Mouse (Mus musculus): ENCODE data around the gene Syn1.

Syn1 gene

GRCm38 (mm10) chrX:20862105-20863065 is 58.4 kb downstream of the Syn1 start:
- DNase-seq (ENCODE audit: low read depth, low spot score): no peak

GRCm38 (mm10) chrX:20861453-20862104 is 59.2 kb downstream of the Syn1 start:
- DNase-seq (ENCODE audit: low read depth, low spot score): no peak

GRCm38 (mm10) chrX:20853794-20854193 is 67.0 kb downstream of the Syn1 start:
- no peak for DNase-seq (ENCODE audit: low read depth, low spot score)

- peak; percentile 89 for DNase-seq (ENCODE audit: low read depth, low spot score)
Observed at GRCm38 (mm10) chrX:20848256-20848984, 72.4 kb downstream of the Syn1 start.

- DNase-seq (ENCODE audit: low read depth, low spot score): no peak
Observed at GRCm38 (mm10) chrX:20847816-20848215, 73.0 kb downstream of the Syn1 start.

GRCm38 (mm10) chrX:20847232-20847631 is 73.6 kb downstream of the Syn1 start:
- DNase-seq (ENCODE audit: low read depth, low spot score): no peak

- no peak for DNase-seq (ENCODE audit: low read depth, low spot score)
Observed at GRCm38 (mm10) chrX:20828934-20829333, 91.9 kb downstream of the Syn1 start.

- no peak for DNase-seq (ENCODE audit: low read depth, low spot score)
Observed at GRCm38 (mm10) chrX:20819708-20820426, 100.9 kb downstream of the Syn1 start.

GRCm38 (mm10) chrX:20819204-20819628 is 101.6 kb downstream of the Syn1 start:
- peak; percentile 57 for DNase-seq (ENCODE audit: low read depth, low spot score)

- no peak for DNase-seq (ENCODE audit: low read depth, low spot score)
Observed at GRCm38 (mm10) chrX:20816974-20817373, 103.8 kb downstream of the Syn1 start.

Measured in retina, adult 2 months (tissue).